Mouse (Mus musculus): ENCODE data around the gene Sirpb1c. TPM values are rescaled to one million over a fixed set of nuclear protein-coding genes. Genes with fewer than 3 reads are reported as not detected.

The Sirpb1c gene
- polyA plus RNA-seq (2012) = 0.03 and 0.15 TPM in 2 replicates

DNA sequence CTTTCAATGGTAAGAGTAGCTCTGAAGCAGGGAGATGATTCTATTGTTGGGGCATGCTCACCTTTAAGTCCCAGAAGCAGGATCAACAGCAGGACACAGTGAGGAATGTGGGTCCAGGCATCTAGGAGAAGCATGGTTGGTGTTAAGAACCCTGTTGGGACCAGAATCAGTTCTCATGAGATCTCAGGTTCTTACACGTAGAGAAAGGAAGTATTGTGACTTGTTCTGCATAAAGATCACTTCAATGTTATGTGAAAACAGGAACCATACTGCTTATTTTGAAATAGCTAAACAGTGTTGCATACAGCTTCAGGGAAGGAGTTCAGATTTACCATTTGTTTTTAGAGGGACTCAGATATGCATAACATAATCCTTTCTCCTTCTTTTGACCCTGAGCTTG lies at the start of gene Sirpb1c:
TSS of gene Sirpb1c (minus strand) at position 249 of the 400 bp plus-strand sequence.

Other genes starting within 250 kb of the Sirpb1c start
- gene Gm5150, start 157.9 kb upstream of the Sirpb1c start, polyA plus RNA-seq (2012) = 0.15 TPM in 1 of 2 replicates, not detected in the other